Mouse (Mus musculus) small intestine, adult 2 months (tissue): ENCODE data around the gene Gm6614.

ENCODE experiments used
- CTCF ChIP-seq: fragments of 200-500 bp; IDR thresholded peaks from 2 replicates; pipeline ENCODE4 v1.5.1; 2012; ENCODE audit warnings: low read depth, mild to moderate bottlenecking, control low read depth, inconsistent platforms, low read length, moderate library complexity, mixed read lengths; ENCODE audit not compliant: insufficient replicate concordance, insufficient read length; ENCODE audit errors: extremely low read depth
- POLR2A ChIP-seq: fragments of 200-500 bp; IDR thresholded peaks from 2 replicates; pipeline ENCODE4 v1.6.1; 2012; ENCODE audit warnings: low read depth, mild to moderate bottlenecking, control low read depth, inconsistent platforms, low read length, moderate library complexity

DNA sequence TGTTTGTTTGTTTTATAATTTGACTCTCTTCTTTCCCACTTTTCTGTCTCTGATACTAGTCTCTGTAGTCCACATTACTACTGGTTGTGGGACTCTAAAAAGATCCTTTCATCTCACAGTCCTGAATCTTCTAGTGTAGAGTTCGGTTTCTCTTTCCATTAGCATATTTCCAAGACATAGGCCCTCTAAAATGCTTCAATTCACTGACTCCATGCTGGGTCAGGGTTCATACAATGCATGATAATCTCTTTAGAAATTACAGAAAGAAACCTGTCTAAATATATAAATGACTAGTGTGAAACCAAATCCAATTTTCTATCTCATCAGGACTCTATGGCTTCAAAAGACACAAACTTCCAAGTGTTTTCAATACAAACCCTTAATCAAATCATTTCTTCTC lies 36.5 kb upstream of the Gm6614 start:
- no peak for TF ChIP-seq CTCF
- TF ChIP-seq POLR2A: no peak
